Mouse (Mus musculus) forebrain, embryonic 14.5 days (tissue): ENCODE measurements around the gene Ankrd13b. TPM values are rescaled to one million over a fixed set of nuclear protein-coding genes. Genes with fewer than 3 reads are reported as not detected.

Experiments
- polyA plus RNA-seq: library from polyadenylated mRNA; unstranded; fragments of >200 nt; fragmentation: Nextera tagmentation; extraction: Ambion mirVana; gene quantifications from 2 replicates; pipeline ENCODE4 v1.2.1, GENCODE M21; 2014

Gene Ankrd13b
- polyA plus RNA-seq, 1 experiment from 2014 or later: 25.3 TPM

Other genes starting within 250 kb of the Ankrd13b start
- gene Coro6, start 27.3 kb downstream of the Ankrd13b start, polyA plus RNA-seq: 0.06 TPM in 1 of 2 replicates, not detected in the other
- 16.3 and 18.7 TPM in 2 replicates for gene Git1, start 3.9 kb upstream of the Ankrd13b start, polyA plus RNA-seq
- gene Abhd15, start 25.4 kb upstream of the Ankrd13b start, polyA plus RNA-seq: 1.2 and 1.8 TPM in 2 replicates
- gene Trp53i13, start 26.3 kb upstream of the Ankrd13b start, polyA plus RNA-seq: 16.3 and 16.6 TPM in 2 replicates
- not detected in 2 replicates for gene Gm10392, start 29.5 kb upstream of the Ankrd13b start, polyA plus RNA-seq
- 28.5 and 32.0 TPM in 2 replicates for gene Taok1, start 118.1 kb upstream of the Ankrd13b start, polyA plus RNA-seq
- 3.5 and 6.0 TPM in 2 replicates for gene Nufip2, start 196.5 kb upstream of the Ankrd13b start, polyA plus RNA-seq
- gene Cryba1, start 235.6 kb upstream of the Ankrd13b start, polyA plus RNA-seq: 0.40 and 1.0 TPM in 2 replicates